Mouse (Mus musculus): ENCODE data around the gene Arhgef33.
"Not testable (repeated sequence)": the region's sequence is repeated elsewhere in the genome, so short reads cannot be mapped to it uniquely, and the experiment has no call there.

Gene Arhgef33

DNA sequence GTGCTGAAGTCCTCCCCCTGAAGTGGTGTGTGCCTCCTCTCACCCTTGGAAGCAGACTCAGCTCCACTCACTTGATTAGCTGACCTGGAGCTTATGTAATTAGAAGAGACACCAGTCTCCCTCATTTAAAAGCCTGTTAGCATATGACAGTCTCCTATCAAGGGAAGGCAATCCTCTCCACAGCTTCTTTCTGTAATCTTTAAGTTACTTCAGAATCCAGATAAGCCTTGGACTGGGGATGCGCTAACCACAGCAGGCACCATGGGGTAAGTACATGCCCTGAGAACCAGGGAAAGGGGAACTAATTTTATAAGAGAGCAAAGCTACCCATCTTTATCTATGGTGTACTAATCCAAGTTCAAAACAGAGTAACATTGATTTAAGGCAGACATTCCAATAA lies at the start of gene Arhgef33:
Arhgef33 (plus strand) TSS at position 157 of the 400 bp plus-strand sequence.
- no peak for DNase-seq

DNA sequence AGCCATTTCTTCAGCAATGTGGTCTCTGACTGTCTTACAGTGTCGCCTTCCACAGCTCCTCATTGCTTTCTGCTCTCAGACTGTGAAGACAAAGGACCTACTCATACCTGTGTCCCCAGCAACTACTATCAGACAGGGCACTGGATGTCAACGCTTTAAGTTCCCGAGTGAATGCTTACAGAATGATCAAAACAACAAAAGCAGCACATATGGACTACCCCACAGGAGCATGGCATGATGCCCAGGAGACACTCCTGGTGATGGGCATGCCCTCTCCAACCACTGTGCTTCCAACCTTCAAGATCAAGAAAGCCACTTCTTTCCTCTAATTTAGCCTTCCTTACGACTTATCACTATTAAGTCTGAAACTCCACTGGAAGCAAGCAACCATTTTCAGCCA lies 40.1 kb upstream of the Arhgef33 start:
- no peak for DNase-seq

DNA sequence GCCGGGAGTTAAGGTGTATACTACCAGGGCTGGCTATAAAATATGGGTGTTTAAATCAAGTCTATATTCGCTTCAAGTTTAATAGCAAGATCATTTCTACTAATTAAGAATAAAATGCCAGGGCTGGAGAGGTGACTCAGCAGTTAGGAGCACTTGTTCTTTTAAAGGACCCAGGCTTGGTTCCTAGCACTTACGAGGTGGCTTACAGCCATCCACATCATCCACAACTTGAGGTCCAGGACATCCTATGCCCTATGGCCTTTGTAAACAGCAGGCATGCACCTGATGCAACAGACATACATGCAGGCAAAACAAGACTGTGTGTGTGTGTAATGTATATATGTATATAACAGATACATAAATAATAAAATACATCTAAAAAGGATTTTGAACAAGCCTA lies 39.1 kb upstream of the Arhgef33 start:
- no peak for DNase-seq

DNA sequence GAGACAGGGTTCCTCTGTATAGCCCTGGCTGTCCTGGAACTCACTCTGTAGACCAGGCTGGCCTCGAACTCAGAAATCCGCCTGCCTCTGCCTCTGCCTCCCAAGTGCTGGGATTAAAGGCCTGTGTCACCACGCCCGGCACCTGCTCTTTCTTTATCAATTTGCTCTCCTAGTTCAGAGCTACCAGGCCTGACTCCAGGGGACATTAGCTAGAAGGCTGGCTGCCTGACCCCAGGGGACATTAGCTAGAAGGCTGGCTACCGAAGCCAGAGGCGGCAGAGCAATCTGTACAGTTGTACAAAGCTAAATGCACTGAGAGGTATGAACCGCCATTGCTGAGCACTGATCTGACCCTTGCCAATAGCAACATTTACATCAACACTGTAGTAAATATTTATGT lies 36.6 kb upstream of the Arhgef33 start:
- DNase-seq: not testable (repeated sequence)

DNA sequence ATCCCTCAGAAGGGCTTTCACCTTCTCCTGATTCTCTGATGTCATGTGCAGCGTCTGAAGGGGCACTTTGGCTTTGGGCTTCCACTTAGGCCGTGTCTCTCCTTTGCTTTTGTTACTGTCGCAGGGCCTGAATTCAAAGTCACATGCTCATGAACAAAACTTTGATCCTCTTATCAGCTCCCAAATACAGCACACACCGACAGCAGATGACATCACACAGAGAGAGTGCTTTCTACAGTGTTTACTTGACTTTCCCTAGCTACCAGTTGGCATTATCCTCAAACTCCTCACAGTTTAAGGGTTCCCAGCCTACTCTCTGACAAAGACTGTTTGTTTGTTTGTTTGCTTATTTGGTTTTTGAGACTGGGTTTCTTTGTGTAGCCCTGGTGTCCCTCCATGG lies 29.0 kb upstream of the Arhgef33 start:
- DNase-seq: no peak

DNA sequence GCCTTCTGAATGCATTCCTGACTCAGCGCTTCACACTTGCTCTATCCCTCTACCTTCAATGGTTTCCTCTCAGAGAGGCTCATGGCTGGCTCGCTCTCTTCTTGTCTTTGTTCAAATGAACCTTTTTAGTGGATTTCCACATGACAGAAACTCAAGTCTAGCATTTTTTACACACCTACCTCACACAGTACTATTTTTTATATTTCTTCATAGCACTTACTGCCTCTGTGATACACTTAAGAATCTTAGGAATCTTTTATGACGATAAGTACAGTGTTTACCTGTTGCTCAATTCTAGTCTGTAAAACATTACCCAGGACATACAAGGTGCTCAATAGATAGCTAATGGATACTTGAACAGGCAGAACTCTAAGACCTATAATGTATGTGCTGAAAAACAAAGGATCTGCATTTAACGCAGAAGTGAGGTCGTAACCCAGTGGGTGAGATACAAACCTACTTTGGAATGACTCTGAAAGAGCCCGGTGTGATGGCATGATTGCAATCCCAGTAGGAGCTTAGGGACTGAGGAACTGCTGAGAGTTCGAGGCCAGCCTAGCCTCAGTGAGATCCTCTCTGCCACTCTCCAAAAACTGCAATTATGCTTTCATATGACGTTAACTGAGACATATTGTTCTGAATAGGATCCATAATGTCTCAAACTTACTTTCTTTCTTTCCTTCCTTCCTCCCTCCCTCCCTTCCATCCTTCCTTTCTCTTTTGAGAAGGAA lies 27.7 kb upstream of the Arhgef33 start:
- no peak for DNase-seq

DNA sequence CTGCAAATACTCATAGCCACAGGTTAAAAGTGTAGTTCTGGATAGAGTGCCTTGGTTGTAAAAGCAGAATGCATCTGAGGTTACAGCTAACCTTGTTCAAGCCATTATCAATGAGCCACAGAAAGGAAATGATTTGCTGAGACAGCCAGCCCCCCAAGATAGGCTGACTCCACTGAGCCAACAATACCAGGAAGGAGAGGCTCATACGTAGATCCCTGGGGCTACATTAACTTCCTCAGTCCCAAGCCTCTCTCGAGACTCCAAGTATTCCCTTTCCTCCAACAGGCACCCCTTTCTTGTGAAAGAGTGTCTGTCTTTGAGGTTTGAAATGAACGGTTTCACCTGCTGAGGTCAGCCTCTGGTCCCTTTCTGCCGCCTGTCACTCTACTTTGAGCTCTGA lies 22.8 kb upstream of the Arhgef33 start:
- DNase-seq: no peak

DNA sequence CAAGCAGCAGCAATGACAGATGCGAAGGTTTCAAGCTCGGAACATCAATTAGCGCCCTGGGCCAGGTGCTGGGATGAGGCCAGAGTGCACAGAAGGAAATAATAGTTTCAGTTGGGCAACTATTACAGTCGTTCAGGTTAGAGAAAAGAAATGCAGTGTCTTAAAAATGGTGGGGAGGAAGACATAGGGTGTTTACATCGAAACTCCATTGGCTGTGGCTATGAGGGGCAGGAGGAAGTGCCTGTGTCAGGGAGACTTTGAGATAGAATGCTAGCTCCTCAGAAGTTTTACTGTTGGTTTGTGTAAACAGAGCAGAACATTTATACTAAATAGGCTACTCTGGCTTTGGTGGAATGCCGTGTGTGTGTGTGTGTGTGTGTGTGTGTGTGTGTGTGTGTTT lies 19.2 kb upstream of the Arhgef33 start:
- no peak for DNase-seq

DNA sequence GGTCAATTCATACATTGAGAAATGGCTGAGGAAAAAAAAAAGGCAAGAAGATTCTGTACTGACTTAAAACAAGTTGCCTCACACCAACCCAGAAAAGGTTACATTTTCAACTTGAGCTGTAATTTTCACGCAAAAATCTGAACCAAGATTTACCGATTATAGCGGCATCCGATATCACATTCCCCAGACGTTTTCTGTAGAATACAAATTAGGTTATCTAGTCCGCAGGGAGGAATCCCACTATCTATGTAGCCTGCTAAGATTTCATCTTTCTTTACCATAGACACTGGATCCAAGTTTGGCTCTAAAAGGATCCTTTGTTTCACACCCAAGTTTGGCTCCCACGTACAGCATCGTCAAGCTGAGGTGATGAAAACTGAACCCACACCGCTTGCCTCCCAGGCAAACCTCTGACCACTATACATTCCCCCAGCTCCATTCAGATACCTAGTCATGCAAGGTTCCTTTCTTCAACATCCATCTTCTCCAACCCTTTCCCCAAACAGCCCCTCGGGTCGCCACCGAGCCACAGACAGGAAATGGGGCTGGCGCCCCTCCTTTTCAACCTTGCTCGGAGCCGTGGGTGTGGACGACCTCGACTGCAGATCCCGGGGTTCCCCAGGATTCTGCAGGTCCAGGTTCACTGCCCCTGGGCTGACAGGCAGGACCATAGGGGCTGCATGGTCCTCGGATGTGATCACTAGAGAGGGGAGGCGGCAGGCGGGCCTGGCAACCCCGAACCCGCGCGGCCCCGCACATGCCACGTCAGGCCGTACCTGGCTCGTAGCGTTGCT lies 17.7 kb upstream of the Arhgef33 start:
- no peak for DNase-seq

DNA sequence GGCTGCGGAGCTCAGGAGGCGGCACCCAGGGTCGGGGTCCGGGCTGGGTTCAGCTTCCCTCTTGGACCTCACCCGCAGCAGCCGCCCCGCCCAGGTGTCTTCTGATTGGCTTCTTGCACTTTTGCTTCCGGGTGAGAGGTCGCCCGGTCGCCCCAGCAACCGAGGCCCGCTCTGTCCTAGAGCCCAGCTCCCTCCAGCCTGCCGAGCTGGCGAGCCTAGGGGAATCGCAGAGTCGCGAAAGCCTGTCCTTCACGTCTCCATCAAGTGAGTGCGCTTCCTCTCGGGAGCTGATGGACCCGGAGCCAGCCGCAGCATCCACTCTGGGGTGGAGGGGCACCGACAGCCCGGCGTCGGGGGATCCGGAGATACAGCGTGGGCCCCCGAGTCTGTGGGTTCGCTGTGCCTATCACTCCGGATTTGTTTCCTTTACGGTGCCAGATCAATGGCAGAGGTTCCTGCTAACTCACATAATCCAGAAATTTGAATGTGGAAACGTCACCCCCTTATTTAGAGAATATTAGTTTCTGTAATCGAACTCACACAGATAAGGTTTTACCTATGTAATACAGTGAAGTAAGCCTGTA lies 17.0 kb upstream of the Arhgef33 start, which contains the start of the genes Morn2 and Dhx57:
Morn2 (plus strand) TSS at position 130 of the 584 bp plus-strand sequence.
Dhx57 (minus strand) TSS at position 403 of the 584 bp plus-strand sequence.
- DNase-seq: peak; percentile 99

DNA sequence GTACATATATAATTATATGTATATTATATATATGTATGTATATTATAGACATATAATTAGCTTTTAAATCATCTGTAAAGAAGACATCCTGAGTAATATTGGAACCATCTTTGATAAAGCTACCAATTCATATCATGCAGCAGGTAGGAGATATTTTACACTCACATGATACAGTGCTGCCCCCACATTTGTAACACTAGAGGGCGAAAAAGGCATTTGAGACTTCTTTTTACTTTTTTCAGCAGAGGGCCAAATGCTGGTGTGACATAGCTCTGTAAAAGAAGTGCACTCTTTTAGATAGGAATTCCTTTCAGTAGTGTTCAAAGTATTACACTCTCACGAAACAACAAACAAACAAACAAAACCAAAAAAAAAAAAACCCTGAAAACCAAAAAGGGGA lies 16.1 kb upstream of the Arhgef33 start:
- peak; percentile 60 for DNase-seq

DNA sequence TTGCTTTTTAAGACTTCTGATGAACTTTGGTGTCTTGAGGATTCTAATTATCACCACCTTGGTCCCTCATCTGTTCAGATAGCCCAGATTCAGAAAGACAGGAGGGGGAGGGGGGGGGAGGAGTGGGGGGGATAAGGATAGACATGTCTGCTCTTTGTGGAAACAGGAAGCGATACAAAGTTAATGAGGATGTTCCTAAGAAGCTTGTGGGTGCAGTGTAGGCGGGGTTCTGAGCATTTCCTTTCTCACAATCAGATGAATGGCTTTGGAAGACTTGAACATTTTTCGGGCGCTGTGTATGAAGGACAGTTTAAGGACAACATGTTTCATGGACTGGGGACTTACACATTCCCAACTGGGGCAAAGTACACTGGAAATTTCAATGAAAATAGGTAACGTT lies 11.9 kb upstream of the Arhgef33 start:
- no peak for DNase-seq

DNA sequence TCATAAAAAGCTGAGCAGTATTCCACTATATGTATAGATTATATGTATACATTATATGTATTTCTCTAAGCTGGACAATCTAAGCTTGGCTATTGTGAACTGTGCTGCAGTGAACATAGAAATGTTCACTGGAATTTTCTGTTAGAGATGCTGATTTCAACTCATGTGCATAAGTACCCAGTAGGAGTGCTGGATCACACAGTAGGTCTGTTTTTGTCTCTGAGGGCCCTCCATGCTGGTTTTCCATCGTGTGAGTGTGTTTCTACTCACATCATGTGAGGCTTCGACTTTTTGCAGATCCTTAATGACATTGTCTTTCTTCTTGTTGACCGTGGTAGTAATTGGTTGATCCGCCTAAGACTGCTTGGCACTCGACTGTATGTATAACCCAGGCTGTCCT lies 8.4 kb upstream of the Arhgef33 start:
- no peak for DNase-seq

DNA sequence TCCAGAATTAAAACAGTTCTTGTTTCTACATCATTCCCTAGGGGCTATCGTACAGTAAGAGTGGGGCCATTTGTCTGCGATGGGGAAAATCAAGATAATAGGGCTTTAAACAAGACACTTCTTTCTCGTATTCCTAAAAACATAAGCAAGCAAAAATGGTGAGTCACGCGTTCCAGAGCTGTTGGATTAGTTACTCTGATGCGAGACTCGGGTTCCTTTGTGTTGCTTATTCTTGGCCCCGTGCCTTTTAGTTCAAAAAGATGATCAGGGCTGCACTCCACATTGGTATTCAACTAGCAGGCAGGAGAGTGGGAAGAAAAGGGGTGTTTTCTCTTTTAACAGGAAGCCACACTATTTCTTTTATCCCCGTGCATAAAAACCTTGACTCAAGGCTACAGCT lies 4.6 kb downstream of the Arhgef33 start:
- DNase-seq: no peak

DNA sequence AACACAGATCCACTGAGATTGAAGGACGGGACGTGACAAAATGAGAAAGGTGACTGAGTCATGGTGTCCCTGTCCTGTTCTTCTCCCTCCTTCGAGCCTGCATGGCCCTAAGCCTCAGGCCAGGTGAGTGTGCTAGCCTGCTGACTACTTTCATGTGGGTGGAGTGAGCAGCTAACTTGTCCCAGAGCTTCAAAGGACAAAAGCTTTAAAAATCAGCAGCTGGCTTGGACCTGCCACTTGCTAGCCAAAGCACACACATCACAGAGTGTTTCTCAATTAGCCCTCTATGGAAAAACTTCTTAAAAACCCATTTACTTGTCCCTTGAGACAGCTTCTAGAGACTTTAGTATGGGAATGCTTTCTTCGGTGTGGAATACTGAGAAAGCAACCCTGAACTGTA lies 5.2 kb downstream of the Arhgef33 start:
- DNase-seq: no peak

DNA sequence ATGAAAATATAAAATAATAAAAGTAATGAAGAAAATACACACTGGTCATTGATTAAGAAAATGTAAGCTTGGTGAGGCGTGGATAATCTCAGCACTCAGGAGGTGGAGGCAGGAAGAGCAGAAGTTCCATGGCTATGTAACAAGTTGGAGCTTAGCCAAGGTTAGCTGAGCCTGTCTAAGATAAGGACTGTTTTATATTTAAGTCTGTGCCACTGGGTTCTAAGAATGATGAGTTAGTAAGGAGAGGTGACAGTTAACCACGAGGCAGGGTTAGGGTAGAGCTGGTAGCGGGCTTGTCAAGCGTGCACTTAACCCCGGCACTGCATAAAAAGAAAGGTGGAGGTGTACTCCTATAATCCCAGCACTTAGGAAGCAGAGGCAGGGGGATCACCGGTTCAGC lies 15.0 kb downstream of the Arhgef33 start:
- DNase-seq: no peak

DNA sequence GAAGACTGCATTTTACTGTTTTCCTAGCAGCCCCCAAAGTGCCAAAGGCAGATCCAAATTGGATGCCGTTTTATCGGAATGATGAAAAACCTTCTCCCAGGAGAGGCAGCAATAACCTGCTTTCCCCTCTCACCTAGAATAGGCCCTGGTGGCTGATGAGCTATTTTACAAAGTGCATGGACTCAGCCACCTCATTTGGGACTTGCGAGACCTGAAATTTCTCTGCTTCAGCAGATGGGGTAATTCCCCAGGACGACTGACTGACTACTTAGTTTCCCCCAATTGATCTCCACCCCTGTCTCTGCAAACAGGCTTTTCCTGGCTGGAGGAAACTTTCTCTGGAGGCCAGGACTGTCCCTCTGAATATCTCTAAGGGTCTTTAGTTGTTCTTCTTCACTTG lies 15.8 kb downstream of the Arhgef33 start:
- DNase-seq: no peak

DNA sequence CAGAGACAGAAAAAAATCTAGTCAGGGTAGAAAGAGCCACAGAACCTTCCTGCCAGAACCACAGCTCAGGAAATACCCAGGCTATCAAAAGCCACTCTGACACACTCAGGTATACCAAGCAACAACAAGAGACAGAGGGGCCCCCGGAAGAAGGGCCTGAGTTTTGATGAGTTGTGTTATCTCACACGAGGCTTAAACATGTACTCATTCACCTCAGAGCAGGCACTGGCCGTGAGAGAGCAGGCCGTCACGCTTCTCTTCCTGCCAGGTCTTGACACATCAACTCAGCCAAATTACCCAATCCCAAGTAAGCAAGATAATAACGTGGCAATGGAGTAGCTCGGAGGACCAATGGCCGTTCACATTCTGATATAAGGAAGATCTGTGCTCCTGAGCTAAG lies 16.5 kb downstream of the Arhgef33 start:
- no peak for DNase-seq

DNA sequence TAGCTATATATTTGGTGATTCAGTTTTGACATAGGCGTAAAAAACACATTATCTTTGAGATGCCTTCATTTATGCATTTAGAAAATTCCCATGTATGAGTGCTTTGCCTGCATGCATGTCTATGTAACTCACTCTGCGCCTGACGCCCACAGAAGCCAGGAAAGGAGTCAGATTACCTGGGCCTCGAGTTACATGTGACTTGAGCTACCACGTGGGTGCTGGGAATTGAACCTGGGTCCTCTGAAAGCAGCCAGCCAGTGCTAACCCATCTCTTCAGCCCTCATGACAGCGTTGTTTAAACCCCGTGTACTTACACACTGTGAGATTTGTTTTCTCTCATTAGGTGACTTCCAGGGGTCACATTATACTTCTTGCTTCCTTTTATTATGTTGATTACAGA lies 17.3 kb downstream of the Arhgef33 start:
- DNase-seq: no peak

DNA sequence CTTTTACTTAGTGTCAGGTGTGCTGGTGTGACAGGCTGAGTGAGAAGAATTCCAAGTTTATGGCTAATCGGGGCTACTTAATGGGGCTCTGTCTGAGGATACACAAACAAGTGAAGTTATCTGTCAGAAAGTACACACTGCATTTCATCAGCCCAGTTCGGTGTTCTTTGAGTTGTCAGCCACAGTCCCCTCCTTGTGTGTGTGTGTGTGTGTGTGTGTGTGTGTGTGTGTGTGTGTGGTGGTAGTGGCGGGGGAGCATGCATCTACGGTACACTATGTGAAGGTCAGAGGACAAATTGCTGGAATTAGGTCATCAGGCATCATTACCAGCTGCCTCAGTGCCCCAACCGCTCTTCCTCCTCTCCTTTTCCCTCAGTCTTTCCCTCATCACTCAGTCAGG lies 18.2 kb downstream of the Arhgef33 start:
- no peak for DNase-seq

DNA sequence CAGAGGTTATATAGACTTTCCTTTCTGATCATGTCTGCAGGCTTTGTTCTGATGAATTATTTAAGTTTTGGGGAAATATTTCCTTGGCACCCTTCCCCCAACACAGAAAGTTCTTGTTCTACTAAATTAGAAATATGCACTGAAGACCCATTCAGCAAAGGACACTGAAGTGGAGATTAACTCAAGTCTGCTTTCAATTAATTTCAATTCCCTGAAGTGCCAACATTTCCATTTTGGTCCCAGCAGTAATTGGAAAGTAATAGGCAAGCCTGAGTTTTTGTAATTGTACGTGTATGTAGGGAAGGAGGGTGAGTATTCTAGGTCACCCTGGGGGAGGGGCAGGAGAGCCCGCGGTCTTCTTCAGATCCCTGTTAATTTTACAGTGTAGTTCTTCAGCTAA lies 19.2 kb downstream of the Arhgef33 start:
- no peak for DNase-seq

DNA sequence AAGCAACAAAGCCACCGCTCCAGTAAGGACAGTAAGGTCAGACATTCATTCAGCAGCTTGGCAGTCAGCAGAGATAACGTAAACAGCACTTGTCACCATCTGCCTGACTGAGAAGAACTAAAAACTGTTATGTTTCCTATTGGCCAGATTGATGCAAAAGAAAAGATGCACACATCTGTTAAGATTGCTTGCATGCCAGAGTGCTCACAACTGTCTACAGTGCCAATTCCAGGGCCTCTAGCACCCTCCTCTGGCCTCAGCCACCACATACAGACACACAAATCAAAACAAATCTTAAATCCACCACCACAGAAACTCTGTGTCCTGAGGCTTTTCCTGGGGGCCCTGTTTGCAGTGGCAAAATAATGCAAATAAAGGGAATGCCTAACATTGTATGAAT lies 25.2 kb downstream of the Arhgef33 start:
- DNase-seq: no peak

DNA sequence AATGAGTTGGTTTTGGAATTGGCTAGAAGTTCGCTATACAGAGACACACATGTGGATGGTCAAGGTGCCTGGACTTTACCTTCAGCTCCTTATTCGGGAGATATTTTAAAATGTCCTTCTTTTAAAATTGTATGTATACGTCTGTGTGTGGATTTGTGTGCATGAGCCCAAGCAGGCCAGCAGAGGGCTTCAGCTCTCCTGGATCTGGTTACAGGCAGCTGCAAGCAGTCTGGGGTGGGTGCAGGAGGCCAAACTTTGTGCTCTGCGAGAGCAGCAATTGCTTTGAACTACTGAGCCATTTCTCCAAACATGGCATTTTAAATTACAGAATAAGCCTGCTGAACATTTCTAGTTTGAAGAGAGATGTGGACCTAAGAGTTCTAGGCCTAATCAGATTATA lies 38.1 kb downstream of the Arhgef33 start:
- peak; percentile 8 for DNase-seq

DNA sequence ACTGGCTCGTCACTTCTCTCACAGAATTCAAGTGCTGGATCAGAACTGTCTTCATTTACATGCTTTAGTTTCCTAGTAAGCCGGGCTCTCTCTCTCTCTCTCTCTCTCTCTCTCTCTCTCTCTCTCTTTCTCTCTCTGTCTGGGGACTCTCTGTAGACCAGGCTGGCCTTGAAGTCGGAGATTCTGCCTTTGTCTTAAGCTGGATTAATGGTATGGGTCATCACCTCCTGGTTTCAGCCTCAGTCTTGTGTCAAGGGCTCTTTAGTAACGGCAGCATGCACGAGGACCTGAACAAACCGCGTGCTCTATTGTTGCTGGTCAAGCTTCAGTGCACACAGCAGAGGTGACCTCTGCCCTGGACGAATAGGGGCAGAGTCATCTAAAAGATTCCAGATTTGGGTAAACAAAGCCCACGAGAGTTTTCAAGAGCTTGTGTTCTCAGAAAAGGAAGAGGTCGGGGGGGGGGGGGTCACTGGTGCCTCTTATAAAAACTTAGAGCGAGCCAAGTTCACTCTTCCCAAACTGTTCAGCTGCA lies 39.5 kb downstream of the Arhgef33 start:
- no peak for DNase-seq
